Mouse (Mus musculus): ENCODE measurements around the gene Sec14l5.

Sec14l5 gene

DNA sequence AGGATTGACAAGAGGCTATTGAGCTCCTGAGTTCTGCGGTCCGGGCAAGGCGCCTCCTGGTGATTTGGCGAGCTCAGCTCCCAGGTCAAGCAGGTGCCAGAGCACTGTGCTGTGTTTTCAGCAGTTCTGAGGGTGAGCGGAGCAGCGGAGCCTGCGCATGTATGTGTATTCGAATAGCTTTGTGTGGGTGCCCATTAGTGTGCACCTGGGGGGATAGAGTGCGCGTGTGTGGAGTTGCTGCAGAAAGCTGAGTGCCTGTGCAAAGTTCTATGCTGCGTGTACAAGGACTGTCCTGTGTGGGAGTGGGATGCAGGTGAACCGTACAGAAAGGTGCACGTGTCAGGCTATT, at the start of gene Sec14l5:
Gene Sec14l5 (plus strand): TSS at position 73 of the 349 bp plus-strand sequence.
- no peak for DNase-seq

DNA sequence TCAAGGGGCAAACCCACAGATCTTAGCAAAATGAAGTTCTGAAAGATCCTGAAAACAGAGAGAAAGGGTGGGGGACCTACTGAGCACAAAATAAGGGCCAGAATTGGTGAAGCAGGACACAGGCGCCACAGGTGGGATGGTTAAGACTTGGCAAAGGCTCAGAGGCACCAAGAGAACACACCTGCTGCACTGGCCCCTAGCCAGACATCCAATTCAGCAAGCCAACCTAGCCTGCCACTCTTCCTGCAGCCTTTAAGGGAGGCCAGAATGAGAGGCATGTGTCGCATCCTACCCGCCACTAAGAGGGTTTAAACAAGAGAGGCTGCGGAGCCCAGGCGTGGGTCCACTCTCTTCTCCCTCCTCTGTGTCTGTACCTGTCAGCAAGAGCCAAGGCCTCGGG, 45.9 kb upstream of the Sec14l5 start:
- DNase-seq, result no peak

DNA sequence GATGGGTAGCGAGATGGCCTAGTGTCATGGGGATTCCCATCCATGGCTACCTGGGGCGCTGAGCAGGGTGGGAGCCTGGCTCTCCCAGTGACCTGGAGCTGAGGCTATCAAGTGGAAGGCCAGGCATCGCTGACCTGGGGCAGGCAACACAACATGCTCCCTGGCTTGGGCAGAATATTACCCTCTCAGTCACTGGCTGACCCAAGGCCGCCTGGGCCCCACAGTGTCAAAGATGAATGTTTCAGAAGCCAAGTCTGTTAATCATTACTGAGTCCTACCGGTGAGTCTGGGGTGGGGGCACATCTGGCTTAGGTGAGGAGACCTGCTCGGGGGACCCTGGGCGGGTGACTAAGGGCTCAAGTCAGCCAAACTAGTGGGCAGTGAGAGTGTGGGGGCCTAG, 37.0 kb upstream of the Sec14l5 start:
- no peak for DNase-seq

DNA sequence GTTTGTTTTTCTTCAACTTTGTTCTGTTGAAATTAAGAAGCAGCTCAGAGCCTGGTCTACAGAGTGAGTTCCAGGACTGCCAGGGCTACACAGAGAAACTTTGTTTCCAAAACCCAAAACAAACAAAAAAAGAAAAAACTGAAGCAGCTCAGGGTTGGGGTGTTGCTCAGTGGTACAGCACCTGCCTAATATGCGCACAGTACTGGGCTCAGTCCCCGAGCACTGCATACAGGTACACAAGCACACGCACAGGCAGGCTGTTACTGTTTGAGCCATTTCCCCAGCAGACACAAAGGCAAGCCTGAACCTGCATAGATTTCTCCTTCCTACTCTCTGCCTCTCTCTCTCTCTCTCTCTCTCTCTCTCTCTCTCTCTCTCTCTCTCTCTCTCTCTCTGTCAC, 35.9 kb upstream of the Sec14l5 start:
- no peak for DNase-seq

DNA sequence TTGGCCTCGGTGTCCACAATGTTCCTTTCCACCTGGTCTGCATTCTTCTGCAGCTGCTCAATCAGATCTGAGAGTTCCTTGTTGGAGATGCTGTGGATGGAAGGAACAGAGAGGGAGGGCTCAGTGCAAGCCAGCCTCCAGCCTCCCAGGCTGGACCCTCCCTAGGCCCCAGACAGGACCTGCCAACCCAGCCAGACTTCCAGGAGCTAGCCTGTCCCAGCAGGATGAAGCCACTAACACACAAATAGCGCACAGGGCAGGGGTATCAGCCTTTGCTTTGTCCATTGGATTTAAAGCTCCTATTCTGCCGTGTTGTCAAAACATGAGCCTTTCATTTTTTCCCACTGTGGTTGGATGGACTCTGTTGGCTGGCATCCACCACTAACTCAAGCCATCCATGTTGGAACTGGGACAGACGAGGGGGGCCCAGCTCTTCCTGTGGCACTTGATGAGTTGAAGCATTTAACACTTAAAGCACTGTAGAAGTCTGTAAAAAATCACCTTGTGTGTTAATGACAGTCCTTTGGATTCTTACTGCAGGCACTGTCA, 33.8 kb upstream of the Sec14l5 start:
- DNase-seq, result no peak

DNA sequence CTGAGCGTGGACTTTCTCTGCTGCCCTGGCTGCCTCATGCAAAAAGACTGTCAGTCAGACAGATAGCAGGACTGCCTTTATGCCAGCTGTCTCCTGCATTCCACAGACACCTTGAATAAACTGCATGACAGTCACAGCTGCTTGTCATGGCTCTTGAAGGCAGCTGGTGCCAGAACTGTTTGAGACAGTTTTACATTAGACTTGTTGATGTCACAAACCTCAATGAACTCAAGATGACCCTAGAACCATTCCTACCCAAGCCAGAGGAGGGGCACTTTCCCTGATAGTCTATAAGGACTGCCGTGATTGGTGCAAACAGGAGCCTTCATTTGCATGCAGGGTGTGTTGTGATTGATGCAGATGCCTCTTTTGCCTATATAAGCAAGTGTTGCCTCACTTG, 33.3 kb upstream of the Sec14l5 start:
- no peak for DNase-seq

DNA sequence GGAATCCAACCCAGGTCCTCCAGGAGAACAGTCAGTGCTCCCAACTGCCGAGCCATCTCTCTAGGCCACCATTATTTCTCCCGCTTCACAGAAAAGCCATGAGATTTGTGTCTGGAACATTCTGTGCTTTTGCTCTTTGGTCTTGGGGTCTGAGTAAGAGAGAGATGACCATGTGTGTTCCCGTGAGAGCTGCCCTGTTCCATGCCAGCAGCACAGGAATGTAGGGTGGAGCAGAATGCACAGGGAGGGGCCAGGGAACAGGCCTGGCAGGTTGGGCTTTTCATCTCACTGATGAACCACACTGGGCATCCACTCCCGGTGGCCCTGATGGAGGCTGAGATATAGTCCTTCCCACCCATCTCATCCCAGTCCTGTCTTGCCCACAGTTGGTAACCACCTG, 27.5 kb upstream of the Sec14l5 start:
- DNase-seq, result peak; percentile 10 to 47

DNA sequence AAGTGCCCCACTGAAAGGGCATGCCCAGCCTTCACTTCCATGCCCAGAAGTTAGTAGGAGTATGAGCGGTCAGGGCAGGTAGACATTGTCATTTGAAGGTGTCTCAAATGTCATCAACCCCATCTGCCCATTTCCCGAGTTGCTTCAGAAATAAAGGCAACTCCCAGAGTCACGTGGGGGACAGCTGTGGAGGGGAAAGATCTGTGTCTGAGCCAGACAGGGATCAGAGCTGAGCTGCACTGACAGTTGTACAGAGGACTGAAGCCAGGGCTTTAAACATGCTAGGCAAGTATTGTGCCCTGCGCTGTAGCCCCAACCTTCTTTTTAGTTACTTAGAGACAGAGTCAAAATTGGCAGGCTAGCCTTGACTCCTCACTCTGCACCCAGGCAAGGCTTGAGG, 27.1 kb upstream of the Sec14l5 start:
- no peak for DNase-seq

DNA sequence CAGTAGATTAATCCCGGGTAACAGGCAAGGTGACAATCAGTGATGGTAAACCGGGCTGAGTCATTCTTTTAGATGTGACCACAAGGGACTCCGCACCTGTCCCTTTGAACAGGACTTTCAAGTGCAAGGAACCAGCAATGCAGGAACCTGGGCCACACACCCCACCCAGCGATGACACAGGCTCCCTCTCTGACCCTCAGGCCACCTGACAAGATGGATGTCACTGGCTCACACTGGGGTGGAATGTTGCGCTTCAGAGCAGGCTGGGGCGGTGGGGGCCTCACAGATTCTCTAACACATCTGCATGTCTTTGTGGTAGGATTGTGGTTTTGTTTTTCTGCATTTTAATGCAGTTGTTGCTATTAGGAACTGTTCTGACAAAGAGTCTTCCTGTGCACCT, 23.4 kb upstream of the Sec14l5 start:
- no peak for DNase-seq

DNA sequence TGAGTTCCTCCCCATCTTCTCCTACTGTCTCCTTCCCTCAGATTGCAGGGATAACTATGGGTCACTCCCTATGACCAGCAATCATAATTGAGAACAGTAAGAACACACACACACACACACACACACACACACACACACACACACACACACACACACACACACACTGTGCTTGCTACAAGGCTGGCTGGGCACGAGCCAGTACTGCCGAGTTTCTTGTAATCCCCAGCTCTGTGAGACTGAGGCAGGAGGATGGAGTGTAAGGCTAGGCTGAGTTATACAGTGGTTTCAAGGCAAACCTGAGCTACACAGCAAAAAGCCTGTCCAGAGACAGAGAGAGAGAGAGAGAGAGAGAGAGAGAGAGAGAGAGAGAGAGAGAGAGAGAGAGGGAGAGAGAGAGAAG, 16.7 kb upstream of the Sec14l5 start:
- no peak for DNase-seq

DNA sequence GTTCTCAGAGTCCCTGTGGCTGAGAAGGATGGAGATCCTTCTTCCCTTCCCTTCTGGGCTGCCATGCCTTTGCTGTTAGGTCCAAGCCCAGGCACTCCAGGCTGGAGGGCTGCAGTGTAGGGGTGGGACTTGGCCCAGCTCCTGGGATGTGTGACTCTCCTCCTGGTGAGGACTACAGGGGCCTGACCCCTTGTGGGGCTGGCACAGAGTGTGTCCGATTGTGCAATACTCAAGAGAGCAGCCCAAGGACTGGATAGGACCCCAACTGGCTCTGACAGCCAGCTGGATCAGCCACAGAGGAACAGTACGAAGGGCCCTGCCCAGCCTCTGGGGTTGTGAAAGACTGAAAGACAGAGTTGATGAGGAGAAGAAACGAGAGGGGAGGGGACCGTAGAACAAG, 16.1 kb upstream of the Sec14l5 start:
- peak; percentile 80 to 93 for DNase-seq

DNA sequence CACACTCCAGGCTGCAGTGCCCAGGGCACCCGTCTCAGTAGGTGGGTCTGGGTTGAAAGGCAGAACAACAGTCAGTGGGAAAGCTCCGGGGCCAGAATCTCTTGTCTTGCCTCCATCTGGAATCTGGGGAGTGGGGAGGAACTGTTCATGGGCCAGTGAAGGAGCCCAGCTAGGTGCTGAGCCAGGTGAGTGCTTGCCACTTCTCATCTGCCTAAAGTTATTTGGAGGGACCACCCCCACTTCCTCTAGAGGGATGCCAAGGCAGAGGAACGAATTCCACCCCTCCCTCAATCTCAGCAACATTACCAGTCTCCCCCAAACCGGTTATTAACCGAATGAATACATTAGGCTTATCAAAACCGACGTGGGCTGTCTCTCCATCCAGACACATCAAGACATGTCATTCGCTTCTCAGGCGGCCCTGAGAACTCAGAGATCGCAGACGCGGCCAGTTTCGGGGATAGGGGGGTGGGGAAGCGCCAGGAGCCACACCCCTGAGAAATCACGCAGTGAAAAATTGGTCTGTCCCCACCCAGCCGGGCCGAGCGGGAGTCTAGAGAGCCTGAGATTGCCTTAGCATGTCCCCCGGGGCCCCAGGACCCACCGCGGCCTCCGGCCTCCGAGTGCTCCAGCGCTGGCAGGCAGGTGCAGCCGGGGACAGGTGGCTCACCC, 15.5 kb upstream of the Sec14l5 start:
- DNase-seq, result no peak

DNA sequence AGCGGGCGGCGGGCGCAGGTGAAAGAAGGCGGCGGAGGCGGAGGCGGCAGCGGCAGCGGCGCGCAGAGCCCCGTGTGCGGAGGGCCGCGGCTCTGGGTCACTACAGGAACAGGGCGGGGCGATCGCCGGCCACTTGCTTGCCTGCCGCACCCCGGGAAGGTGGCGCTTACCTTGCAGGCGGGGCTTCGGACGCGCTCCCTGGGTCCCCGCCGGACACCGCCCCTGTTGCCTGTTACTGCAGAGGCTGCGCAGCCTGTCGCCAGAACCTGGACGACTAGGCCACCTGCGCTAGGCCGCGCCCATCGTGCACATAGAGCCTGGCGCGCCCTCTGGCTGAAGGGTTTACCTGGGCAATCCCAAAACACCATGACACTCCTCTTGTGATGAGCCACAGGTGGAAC, 14.5 kb upstream of the Sec14l5 start, which contains the start of gene Ppl:
Gene Ppl (minus strand): TSS at position 21 of the 401 bp plus-strand sequence.
- DNase-seq, result peak; percentile 85 to 94

DNA sequence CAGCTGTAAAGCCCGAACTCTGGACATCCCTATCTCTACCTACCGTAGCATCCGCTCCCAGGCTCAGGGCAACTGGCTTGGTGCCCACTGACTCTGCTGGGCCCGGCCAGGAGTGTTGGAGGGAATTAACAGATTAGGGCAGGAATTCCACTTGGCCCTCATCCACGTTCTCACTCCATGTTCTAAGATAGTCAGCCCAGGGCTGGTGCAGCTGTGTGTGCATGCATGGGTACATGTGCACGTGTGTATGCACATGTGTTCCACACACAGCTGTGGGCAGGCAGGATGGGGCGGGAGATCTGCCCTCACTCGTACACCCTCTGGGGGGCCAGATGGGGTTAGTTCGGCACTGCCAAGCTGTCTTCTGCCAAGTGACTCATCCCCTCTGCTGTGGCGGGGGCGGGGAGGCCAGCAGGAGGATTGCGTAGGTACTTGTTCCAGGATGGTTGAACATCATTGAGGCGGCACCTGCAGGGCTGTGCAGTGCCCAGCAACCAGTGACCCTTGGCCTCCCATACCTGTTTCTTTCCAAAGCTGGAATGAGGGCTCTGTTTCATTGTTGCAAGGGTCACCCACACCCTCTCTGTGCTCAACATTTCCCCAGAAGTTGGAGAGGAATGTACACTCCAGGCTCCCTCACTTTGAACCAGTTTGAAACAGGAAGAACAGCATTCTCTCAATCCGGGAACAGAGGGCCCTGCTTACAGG, 12.1 kb upstream of the Sec14l5 start:
- peak; percentile 50 to 76 for DNase-seq

DNA sequence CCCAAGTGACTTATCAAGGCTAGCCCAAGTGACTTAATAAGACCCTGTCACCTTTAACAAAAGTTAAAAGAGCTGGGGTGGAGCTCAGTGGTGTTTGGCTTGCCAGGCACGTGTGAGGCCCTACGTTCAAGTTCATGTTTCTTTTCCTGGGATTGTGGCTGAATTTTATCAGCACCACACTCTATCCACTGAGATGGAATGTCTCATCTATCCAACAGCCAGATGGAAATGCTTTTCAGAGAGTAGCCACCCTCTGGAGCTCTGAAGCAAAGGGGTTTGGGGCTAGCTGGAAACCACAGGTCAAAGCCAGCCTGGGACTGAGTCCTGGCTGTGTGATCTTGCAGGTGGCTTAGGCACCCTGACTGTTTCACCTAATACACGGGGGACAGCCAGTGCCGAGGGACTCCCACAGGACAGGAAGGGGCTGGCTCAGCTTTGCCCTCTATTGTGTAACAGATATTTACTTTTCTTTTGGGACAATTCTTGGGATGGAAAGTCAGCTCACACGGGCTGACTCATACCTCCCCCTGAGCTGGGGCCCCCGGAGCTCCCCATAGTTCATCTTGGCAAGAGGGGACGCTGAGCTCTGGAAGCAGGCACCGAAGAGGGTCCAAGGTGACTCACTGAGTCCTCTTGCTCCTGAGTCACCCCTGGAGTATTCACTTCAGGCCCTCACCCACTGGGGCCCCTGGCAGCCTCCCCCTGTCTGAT, 11.2 kb upstream of the Sec14l5 start:
- peak; percentile 27 to 58 for DNase-seq

DNA sequence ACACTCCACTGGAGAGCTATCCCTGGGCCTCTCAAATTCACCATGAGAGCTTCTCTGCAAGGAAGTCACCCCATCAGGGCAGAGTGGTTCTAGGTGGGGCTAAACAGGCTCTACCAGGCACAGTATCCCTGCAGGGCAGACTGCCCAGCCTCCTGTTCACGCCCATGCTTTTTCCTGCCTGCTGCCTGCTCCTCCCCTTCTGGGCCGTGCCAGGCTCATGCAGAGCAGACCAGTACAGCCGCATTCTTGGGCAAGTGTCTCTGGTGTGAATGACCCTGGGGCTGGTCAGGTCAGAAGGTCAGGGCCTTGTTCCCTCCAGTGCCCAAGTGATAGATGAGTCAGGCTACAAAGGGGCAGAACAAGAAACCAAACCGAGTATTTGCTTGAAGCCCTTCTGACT, 10.4 kb upstream of the Sec14l5 start:
- DNase-seq, result peak; percentile 79 to 92

DNA sequence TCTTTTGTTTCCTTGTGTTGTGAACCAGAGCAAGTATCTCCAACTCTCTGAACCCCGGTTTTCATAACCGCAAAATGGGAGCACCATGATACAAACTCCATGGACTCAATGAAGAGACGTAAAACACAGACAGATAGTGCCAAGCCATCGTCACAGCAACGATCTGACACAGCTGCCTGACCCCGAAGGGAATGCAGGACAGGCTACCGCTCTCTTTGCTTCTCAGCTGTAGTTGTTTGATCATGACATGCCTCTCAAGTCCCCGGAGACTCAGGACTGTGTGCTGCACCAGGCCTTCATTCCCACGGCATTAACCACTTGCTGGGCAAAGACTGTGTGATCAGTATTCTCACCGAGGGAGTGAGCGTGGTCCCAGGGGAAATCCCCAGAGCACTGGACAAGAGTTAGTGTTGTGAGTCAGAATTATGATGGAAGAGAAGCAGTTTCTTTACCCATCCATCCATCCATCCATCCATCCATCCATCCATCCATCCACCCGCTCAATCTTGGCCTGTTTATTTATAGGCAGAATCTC, 9.8 kb upstream of the Sec14l5 start:
- no peak for DNase-seq

DNA sequence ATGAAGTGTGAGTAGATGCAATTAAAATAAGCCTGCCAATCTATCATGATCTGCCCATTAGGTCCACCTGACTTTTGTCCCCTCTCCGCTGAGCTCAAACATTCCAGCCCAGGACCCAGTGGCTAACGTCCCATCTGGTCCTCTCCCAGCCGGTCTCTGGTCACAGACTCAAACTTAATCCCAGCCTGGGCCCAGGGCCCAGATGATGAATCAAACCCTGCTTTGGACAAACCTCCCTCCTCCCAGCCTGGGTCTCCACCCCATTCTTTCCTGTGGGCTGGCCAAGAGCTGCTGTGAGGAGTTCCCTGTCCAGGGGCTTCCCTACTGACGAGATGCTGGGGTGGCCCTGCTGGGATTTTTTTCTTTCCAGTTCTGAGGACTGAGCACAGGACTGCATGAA, 7.2 kb upstream of the Sec14l5 start:
- DNase-seq, result peak; percentile 46 to 68

DNA sequence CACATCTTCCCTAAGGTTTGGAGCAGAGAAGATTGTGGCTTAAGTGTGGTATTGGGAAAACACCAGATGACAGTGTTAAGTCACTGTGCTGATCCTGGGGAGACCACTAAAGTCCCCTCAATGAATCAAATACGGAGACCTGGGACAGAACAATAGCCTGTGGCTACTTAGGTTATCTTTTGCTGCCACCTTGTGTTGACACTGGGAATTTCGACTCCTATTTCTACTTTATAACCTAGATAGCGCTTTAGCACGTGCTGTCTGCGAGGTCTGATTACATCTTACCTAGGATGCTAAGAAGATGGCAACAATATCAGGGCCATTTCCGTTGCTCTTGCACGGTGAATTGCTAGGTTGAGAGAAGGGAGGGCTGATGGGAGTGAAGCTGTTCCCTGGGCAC, 1.3 kb upstream of the Sec14l5 start:
- DNase-seq, result peak in 1 of 2 experiments; percentile 78

DNA sequence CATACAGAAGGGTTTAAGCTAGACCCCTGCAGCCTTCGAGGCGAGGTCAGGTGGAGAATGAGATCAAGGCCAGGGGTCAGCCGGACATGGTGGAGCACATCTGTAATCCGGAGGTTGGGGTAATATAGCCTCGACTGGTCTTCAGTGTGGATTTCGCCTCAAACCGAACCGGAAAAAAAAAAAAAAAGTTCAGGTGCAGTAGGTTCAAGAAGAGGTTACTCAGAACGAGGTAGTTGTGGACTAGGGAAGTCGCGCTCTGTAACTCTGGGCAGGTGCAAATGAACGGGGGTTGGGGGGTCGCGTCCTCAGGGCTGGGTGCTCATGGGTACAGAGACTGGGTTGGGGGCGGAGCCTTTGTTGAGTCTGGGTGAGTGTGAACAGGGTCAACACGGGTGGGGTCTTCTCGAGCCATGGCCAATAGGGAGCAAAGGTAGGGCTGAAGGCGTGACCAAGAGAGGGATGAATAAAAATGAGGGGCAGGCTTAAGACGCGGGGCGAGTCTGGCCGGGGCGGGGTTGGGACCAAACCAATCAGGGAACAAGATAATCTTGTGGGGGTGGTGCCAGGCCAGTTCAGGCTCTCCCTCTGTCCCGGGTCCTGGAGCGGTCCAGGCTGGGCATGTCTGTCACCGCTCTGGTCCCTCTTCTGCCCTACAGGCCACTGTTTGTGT, 407 bp upstream of the Sec14l5 start:
- DNase-seq, result peak; percentile 77 to 84

DNA sequence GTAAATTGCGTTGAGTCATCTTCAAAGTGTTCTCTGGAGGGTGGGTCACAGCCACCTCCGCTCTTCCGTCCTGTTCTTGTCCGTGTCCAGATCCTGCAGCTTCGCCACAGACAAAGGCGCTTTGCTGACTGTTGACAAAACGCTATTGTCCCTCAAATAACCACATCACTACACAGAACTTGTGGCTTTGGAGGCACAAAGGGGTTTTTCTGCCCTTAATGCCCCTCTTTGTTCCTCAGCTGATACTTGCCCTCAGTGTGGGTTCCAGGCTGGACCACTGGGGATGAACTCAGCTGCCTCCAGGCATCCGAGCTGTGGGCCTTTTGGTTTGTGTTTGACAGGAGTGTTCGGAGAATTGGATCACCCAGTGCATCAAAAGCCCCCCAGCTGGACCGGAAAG, 3.6 kb downstream of the Sec14l5 start:
- no peak for DNase-seq

DNA sequence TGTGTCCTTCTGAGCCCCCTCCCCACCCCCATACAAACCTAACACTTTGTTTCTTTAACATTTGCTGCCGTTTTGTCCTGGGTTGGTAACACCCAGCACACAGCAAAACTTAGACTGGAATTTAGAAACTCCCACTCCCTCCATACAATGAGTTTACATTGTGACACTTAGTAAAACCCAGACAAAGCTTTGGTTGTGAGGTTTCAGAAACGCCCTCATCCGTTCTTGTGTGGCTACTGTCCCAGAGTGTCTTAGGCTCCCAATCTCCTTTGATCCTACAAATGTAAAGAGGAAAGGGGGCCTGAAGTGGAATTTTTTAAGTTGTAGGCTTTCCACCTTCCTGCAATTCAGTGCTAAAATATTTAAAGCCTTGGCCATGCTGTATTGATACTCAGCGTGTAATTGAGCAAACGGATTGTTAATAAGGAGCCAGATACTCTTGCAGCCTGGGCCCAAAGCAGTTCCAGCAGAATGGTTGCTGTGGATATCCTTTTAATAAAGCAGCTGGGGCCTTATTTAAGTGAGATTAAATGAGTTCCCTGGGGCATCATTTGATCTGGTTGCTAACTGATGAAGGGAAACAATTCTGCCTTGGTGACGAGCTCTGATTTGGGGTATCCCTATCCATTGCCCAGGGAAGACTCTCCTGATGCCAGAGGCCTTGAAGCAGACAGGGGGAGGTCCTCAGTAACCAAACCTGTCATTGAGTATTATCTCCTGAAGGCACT, 6.6 kb downstream of the Sec14l5 start:
- no peak for DNase-seq

Data from lung, postnatal 4 days (tissue).